Mouse (Mus musculus): ENCODE results near the gene Rprml.

DNA sequence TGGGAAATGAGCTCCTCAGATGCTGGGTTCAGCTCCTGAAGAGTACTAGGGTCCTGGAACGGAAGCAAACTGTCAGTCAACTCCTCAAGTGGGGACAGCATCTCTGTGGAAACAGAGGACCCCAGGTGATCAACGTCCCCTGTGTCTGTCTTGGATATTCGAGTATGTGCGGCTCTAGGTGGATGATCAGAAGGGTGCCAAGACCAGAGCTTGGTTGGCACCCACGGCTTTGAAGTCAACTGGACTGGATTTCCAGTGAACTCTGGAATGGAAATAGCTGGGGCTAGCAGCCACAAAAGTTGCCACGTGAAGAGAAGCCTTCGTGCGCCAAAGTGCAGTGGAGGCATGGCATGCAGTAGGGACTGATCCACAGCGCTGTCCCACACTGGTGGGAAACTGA lies 28.3 kb upstream of the Rprml start, which contains the start of gene Gm884:
- no peak for TF ChIP-seq CTCF (IDR thresholded peaks at IDR 0.05; ENCODE audit: extremely low read depth, insufficient read length, insufficient replicate concordance, low read depth, low read length)
- no peak for TF ChIP-seq POLR2A (IDR thresholded peaks at IDR 0.05; ENCODE audit: low read depth, low read length)

Measured in small intestine, adult 2 months (tissue).